Mouse (Mus musculus) MEL (cell line): ENCODE data around the gene Tomm40l. TPM values are rescaled to one million over a fixed set of nuclear protein-coding genes. Genes with fewer than 3 reads are reported as not detected.
A peak's percentile ranks its signal among the peaks of the same experiment; 100 is the strongest.

Source experiments
- DNase-seq: peaks from one replicate; pipeline ENCODE4 v3.0.0; 2011; ENCODE audit warnings: low read depth, low spot score
- H3K27ac ChIP-seq: 2 replicates; pipeline ENCODE4 v1.5.1; 2012; ENCODE audit warnings: low read depth, mild to moderate bottlenecking, control low read depth, low read length, moderate library complexity; ENCODE audit not compliant: control insufficient read depth
- H3K27me3 ChIP-seq, 2 experiments: fragments of 150-350 bp in 1 of 2; sonication (generic) in 1 of 2; 2 replicates each; pipeline ENCODE4 v1.6.1; 2012; ENCODE audit warnings: low read length in 2 of 2, mild to moderate bottlenecking in 2 of 2, improper control_type of control experiment in 1 of 2, moderate library complexity in 1 of 2; ENCODE audit not compliant: insufficient read depth in 2 of 2, control insufficient read depth in 1 of 2
- H3K36me3 ChIP-seq, 2 experiments: 2 replicates each; pipeline ENCODE4 v1.6.1; 2012 to 2014; ENCODE audit warnings: low read length in 2 of 2, improper control_type of control experiment in 1 of 2, inconsistent platforms in 1 of 2, mild to moderate bottlenecking in 1 of 2; ENCODE audit not compliant: insufficient read depth in 2 of 2, control insufficient read depth in 1 of 2
- H3K4me1 ChIP-seq, 2 experiments: fragments of 150-350 bp in 1 of 2; sonication (generic) in 1 of 2; 2 replicates each; pipeline ENCODE4 v1.6.1; 2012; ENCODE audit warnings: low read length in 2 of 2, improper control_type of control experiment in 1 of 2, mild to moderate bottlenecking in 1 of 2; ENCODE audit not compliant: insufficient read depth in 2 of 2, control insufficient read depth in 1 of 2
- H3K4me3 ChIP-seq, 2 experiments: fragments of 150-350 bp in 1 of 2; sonication (generic) in 1 of 2; 2 replicates each; pipeline ENCODE4 v1.5.1; 2012; ENCODE audit warnings: low read depth in 2 of 2, low read length in 2 of 2, mild to moderate bottlenecking in 2 of 2, moderate library complexity in 2 of 2, control low read depth in 1 of 2, improper control_type of control experiment in 1 of 2; ENCODE audit not compliant: control insufficient read depth in 1 of 2, insufficient read depth in 1 of 2
- H3K79me2 ChIP-seq: 2 replicates; pipeline ENCODE4 v1.6.1; 2012; ENCODE audit warnings: mild to moderate bottlenecking, low read length, moderate library complexity; ENCODE audit not compliant: control insufficient read depth, poor library complexity, insufficient read depth
- H3K9ac ChIP-seq: 2 replicates; pipeline ENCODE4 v1.6.1; 2012; ENCODE audit warnings: low read depth, mild to moderate bottlenecking, control low read depth, low read length, moderate library complexity; ENCODE audit not compliant: control insufficient read depth, poor library complexity, severe bottlenecking
- H3K9me3 ChIP-seq: fragments of 150-350 bp; sonication (generic); replicated peaks from 2 replicates; pipeline ENCODE4 v1.6.1; 2012; ENCODE audit warnings: mild to moderate bottlenecking, low read length, improper control_type of control experiment, moderate library complexity; ENCODE audit not compliant: insufficient read depth
- CHD2 ChIP-seq: IDR thresholded peaks from 2 replicates; pipeline ENCODE4 v1.6.1; 2011; ENCODE audit warnings: low read length, improper control_type of control experiment
- CTCF ChIP-seq, 3 experiments: IDR thresholded peaks in 2 of 3; conservative IDR thresholded peaks in 1 of 3; 2 replicates each; pipeline ENCODE4 v1.5.1; 2011 to 2012; ENCODE audit warnings: low read length in 3 of 3, low read depth in 2 of 3, mild to moderate bottlenecking in 2 of 3, improper control_type of control experiment in 1 of 3, inconsistent platforms in 1 of 3, mixed read lengths in 1 of 3, moderate library complexity in 1 of 3; ENCODE audit not compliant: control insufficient read depth in 1 of 3, insufficient read depth in 1 of 3, poor library complexity in 1 of 3, severe bottlenecking in 1 of 3
- E2F4 ChIP-seq: IDR thresholded peaks from 2 replicates; pipeline ENCODE4 v1.6.1; 2011; ENCODE audit warnings: low read depth, low read length, improper control_type of control experiment, borderline replicate concordance
- GABPA ChIP-seq: IDR thresholded peaks from 2 replicates; pipeline ENCODE4 v1.6.1; 2012; ENCODE audit warnings: low read depth, mild to moderate bottlenecking, inconsistent platforms, low read length, improper control_type of control experiment, moderate library complexity
- GATA1 ChIP-seq: IDR thresholded peaks from 2 replicates; pipeline ENCODE4 v1.6.1; 2011; ENCODE audit warnings: low read depth, low read length, improper control_type of control experiment
- MAFK ChIP-seq: IDR thresholded peaks from 2 replicates; pipeline ENCODE4 v1.6.1; 2011; ENCODE audit warnings: low read depth, mild to moderate bottlenecking, low read length, improper control_type of control experiment, borderline replicate concordance
- MAZ ChIP-seq: IDR thresholded peaks from 2 replicates; pipeline ENCODE4 v1.6.1; 2012; ENCODE audit warnings: low read depth, mild to moderate bottlenecking, inconsistent platforms, low read length, improper control_type of control experiment
- RAD21 ChIP-seq: IDR thresholded peaks from 2 replicates; pipeline ENCODE4 v1.6.1; 2011; ENCODE audit warnings: mild to moderate bottlenecking, low read depth, low read length, improper control_type of control experiment
- RCOR1 ChIP-seq: IDR thresholded peaks from 2 replicates; pipeline ENCODE4 v1.6.1; 2012; ENCODE audit warnings: low read depth, mild to moderate bottlenecking, inconsistent platforms, low read length, improper control_type of control experiment
- SMC3 ChIP-seq: IDR thresholded peaks from 2 replicates; pipeline ENCODE4 v1.6.1; 2011; ENCODE audit warnings: low read depth, low read length, improper control_type of control experiment
- TCF12 ChIP-seq: IDR thresholded peaks from 2 replicates; pipeline ENCODE4 v1.6.1; 2014; ENCODE audit warnings: low read depth, mild to moderate bottlenecking, inconsistent platforms, low read length, improper control_type of control experiment, moderate library complexity
- UBTF ChIP-seq: IDR thresholded peaks from 2 replicates; pipeline ENCODE4 v1.6.1; 2012; ENCODE audit warnings: low read depth, mild to moderate bottlenecking, inconsistent platforms, low read length, improper control_type of control experiment, moderate library complexity, borderline replicate concordance; ENCODE audit not compliant: insufficient read depth
- USF1 ChIP-seq: IDR thresholded peaks from 2 replicates; pipeline ENCODE4 v1.6.1; 2014; ENCODE audit warnings: low read depth, mild to moderate bottlenecking, inconsistent platforms, low read length, improper control_type of control experiment, moderate library complexity
- USF2 ChIP-seq, 2 experiments: IDR thresholded peaks; 2 replicates each; pipeline ENCODE4 v1.6.1; 2011 to 2012; ENCODE audit warnings: improper control_type of control experiment in 2 of 2, low read length in 2 of 2, borderline replicate concordance in 1 of 2, inconsistent platforms in 1 of 2, low read depth in 1 of 2, mild to moderate bottlenecking in 1 of 2; ENCODE audit not compliant: insufficient read depth in 1 of 2
- ZMIZ1 ChIP-seq: IDR thresholded peaks from 2 replicates; pipeline ENCODE4 v1.6.1; 2012; ENCODE audit warnings: low read depth, mild to moderate bottlenecking, inconsistent platforms, low read length, improper control_type of control experiment, moderate library complexity
- polyA plus RNA-seq, 2 experiments: library from polyadenylated mRNA; stranded (reverse) in 1 of 2; unstranded in 1 of 2; fragments of >175 nt in 1 of 2; fragments of >200 nt in 1 of 2; gene quantifications; 2 replicates each; pipeline versions ENCODE4 v1.2.1 to v1.2.4; 2012; ENCODE audit warnings: low replicate concordance in 2 of 2, low read depth in 1 of 2; ENCODE audit not compliant: insufficient read length in 2 of 2, insufficient read depth in 1 of 2, missing spikeins in 1 of 2
- total RNA-seq: library from RNA; depleted of rRNA; stranded (reverse); fragments of 300-350 nt; gene quantifications from 2 replicates; pipeline ENCODE4 v1.2.3, GENCODE M21; 2012

Tomm40l gene
- total and polyA plus RNA-seq, 3 experiments = 40.7 to 43.4 TPM; not detected in 1

DNA sequence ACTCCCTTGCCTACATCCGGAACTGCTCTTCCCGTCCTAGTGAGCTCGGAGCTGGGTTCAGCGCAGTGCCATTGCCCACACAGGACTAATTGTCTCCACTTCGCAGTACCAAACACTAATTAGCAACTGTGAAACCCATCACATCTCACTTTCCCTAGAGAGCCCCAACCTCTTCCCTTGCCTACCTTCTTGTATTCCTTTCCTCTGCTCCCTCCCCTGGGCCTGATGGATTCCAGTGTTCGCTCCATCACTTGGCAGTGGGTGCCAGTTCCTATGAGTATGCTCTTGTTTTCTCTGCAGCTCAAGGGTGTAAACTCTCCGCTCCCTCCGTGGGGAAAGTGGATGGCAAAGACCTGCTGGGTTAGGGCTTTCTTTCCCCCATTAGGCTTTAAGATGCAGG is 36.7 kb downstream of the Tomm40l start:
- no peak overlapping the region for H3K9ac ChIP-seq

GRCm38 (mm10) chr1:171184314-171184713 is 38.0 kb downstream of the Tomm40l start:
- Histone ChIP-seq H3K4me1 (peaks cover 0 to 9% of the 10 kb centered on the region in 2 experiments; a peak in 2 of 4 replicates), H3K36me3 (peaks cover 0 to 5% of the 10 kb centered on the region in 2 experiments; a peak in 2 of 4 replicates), H3K79me2 (no peaks in the 10 kb centered on the region), H3K9me3 (no peaks in the 10 kb centered on the region), H3K27ac (no peak overlapping the region), H3K9ac (peak overlapping the region; percentile 12; the same call in 1 of the 2 replicates), H3K4me3 (no peak overlapping the region), H3K27me3 (no peaks in the 10 kb centered on the region)
- DNase-seq = peak; percentile 71
- TF ChIP-seq RAD21 (peak; percentile 19), GATA1 (0 out of 2 replicates have a peak, but pooled peaks have one; percentile 11), GABPA (no peak), ZMIZ1 (no peak), SMC3 (peak; percentile 50), CHD2 (no peak), CTCF (IDR thresholded peaks at IDR 0.05 in 2 of 3, conservative IDR thresholded peaks at IDR 0.05 in 1 of 3; ENCODE audit: control insufficient read depth in 1 of 3, insufficient read depth in 1 of 3, low read depth in 2 of 3, low read length in 3 of 3, poor library complexity in 1 of 3, severe bottlenecking in 1 of 3) (peak; percentile 31 to 53 (median 37)), TCF12 (no peak), USF2 (IDR thresholded peaks at IDR 0.05; ENCODE audit: borderline replicate concordance in 1 of 2, insufficient read depth in 1 of 2, low read depth in 1 of 2, low read length in 2 of 2) (no peak), RCOR1 (no peak), USF1 (peak; percentile 10; the same call in 1 of the 2 replicates), E2F4 (no peak)

More for the DNA sequence above, 36.7 kb downstream of the Tomm40l start:
- Histone ChIP-seq H3K9me3 (no peaks in the 10 kb centered on the region), H3K4me1 (peaks cover 0 to 9% of the 10 kb centered on the region in 2 experiments; a peak in 2 of 4 replicates), H3K79me2 (no peaks in the 10 kb centered on the region), H3K27me3 (no peaks in the 10 kb centered on the region), H3K4me3 (no peak overlapping the region)
- DNase-seq = no peak
- TF ChIP-seq UBTF = no peak
- TF ChIP-seq MAZ = no peak
- no peak for TF ChIP-seq MAFK
- no peak for TF ChIP-seq USF2 (IDR thresholded peaks at IDR 0.05; ENCODE audit: borderline replicate concordance in 1 of 2, insufficient read depth in 1 of 2, low read depth in 1 of 2, low read length in 2 of 2)
- no peak for TF ChIP-seq TCF12
- TF ChIP-seq USF1 = no peak
- TF ChIP-seq, all 39 proteins: peak for 0
- Histone ChIP-seq H3K27ac (no peak overlapping the region), H3K36me3 (peaks cover 0 to 5% of the 10 kb centered on the region in 2 experiments; a peak in 2 of 4 replicates)
